Mouse (Mus musculus) testis, adult 2 months (tissue): ENCODE measurements around the gene Flrt1. TPM values are rescaled to one million over a fixed set of nuclear protein-coding genes. Genes with fewer than 3 reads are reported as not detected.

ENCODE experiments used
- H3K27ac ChIP-seq: fragments of 200-500 bp; 2 replicates; pipeline ENCODE4 v1.5.1; 2012; ENCODE audit warnings: low read depth, low read length; ENCODE audit not compliant: control insufficient read depth, insufficient read depth
- H3K27me3 ChIP-seq: fragments of 200-500 bp; 2 replicates; pipeline ENCODE4 v1.6.1; 2012; ENCODE audit warnings: mild to moderate bottlenecking, low read length, moderate library complexity; ENCODE audit not compliant: control insufficient read depth, insufficient read depth
- H3K36me3 ChIP-seq: fragments of 200-500 bp; 2 replicates; pipeline ENCODE4 v1.6.1; 2012; ENCODE audit warnings: mild to moderate bottlenecking, low read length; ENCODE audit not compliant: control insufficient read depth, insufficient read depth
- H3K4me1 ChIP-seq: fragments of 200-500 bp; 2 replicates; pipeline ENCODE4 v1.6.1; 2012; ENCODE audit warnings: low read length; ENCODE audit not compliant: control insufficient read depth, insufficient read depth
- H3K4me3 ChIP-seq: fragments of 200-500 bp; 2 replicates; pipeline ENCODE4 v1.5.1; 2012; ENCODE audit warnings: low read depth, mild to moderate bottlenecking, low read length, moderate library complexity, mixed read lengths; ENCODE audit not compliant: control insufficient read depth
- CTCF ChIP-seq: fragments of 200-500 bp; IDR thresholded peaks from 2 replicates; pipeline ENCODE4 v1.5.1; 2012; ENCODE audit warnings: low read depth, mild to moderate bottlenecking, inconsistent platforms, low read length, moderate library complexity; ENCODE audit not compliant: control insufficient read depth, insufficient read depth, insufficient replicate concordance
- POLR2A ChIP-seq: fragments of 200-500 bp; IDR thresholded peaks from 2 replicates; pipeline ENCODE4 v1.6.1; 2012; ENCODE audit warnings: low read depth, mild to moderate bottlenecking, inconsistent platforms, low read length, moderate library complexity; ENCODE audit not compliant: control insufficient read depth
- polyA plus RNA-seq: library from polyadenylated mRNA; depleted of rRNA; stranded (reverse); fragments of >200 nt; gene quantifications from 2 replicates; pipeline ENCODE4 v1.2.3, GENCODE M21; 2012; rRNA removed

The Flrt1 gene
- 2.3 and 3.1 TPM in 2 replicates for polyA plus RNA-seq

DNA sequence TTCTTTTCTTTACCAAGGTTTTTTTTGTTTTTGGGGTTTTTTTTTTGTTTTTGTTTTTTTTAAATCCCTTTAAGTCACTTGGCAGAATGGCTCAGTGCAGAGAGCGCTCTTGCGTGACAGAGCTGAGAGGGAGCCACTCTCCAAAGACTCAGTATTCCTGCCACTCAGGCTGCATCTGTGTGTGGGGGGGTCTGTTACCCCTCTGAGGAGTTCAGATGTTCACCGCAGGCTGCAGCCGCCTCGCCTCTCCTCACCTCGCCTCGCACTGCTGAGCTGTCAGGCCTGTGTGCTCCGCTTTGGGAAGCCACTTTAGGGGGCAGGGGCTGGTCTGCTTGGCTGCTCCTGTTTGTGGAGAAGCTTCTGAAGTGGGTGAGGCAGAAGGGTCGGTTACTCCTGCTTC is at the start of gene Flrt1:
Gene Flrt1, minus strand, starts transcription at position 186 of the 400 bp plus-strand sequence.
- Histone ChIP-seq H3K27ac (no peak within 1 kb of the TSS), H3K27me3 (no peaks in the 10 kb centered on the region), H3K4me3 (no peak within 1 kb of the TSS), H3K36me3 (no peaks in the 10 kb centered on the region), H3K4me1 (no peaks in the 10 kb centered on the region)
- TF ChIP-seq POLR2A (no peak), CTCF (no peak)

DNA sequence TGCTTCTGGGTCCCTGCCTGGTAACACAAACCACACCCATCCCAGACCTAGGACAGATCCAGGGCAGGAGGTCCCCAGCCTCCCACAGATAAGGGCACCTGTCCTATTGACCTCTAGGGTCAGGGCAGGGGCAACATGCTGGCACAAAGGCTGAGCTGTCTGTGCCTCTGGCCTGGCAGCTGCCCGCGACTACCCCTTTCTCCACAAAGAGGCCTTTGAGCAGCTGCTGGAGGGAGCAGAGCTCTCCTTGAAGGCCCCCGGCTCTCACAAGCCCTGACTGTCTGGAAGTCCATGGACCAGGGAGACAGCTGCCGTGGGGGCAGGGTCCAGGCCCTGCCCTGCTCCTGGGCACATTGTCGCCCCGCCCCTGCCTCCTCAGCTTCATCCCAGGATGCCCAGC is 49.7 kb upstream of the Flrt1 start:
- Histone ChIP-seq H3K4me1 (peaks cover 15% of the 10 kb centered on the region), H3K4me3 (no peak overlapping the region), H3K27ac (no peak overlapping the region), H3K36me3 (no peaks in the 10 kb centered on the region), H3K27me3 (no peaks in the 10 kb centered on the region)
- TF ChIP-seq CTCF (no peak), POLR2A (no peak)

- TF ChIP-seq CTCF (no peak), POLR2A (no peak)
- H3K4me3 ChIP-seq, result no peak overlapping the region
- no peaks in the 10 kb centered on the region for H3K36me3 ChIP-seq
- peaks cover 15% of the 10 kb centered on the region for H3K4me1 ChIP-seq
- H3K27me3 ChIP-seq, result no peaks in the 10 kb centered on the region
- no peak overlapping the region for H3K27ac ChIP-seq
Measured at GRCm38 (mm10) chr19:7153232-7153631, 47.7 kb upstream of the Flrt1 start.

DNA sequence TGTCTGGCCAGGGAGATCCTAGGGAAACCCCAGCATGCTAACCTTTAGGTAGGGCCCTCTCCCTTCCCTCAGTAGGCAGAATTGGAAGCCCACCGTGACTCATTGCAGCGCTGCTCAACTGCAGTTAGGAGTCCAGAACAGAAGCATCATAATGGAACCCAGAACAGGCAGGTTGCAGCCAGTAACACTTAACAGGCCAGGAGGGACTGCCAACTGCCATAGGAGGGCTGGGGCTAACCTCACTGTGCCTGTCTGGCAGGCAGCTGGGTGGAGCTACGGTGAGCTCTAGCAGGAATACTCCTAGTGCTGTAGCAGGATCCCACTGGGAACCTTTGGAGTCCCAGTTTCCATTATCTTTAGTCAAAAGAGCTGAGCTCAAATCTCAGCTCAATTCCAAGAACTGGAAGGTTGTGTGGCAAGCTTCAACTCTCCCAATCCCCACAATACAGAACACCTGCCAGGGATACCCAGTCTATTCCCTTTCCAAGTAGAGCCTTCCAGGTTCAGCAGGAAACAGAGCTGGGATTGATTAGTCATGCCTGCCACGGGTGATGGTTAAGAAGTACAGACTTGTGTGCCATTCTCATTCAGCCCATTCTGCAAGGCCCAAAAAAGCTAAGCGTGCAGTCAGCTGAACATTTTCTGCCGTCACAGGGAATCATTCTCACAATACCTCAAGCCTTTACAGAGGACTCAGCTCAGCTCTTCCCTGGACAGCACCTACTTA is 46.6 kb upstream of the Flrt1 start:
- H3K27ac ChIP-seq, result no peak overlapping the region
- TF ChIP-seq CTCF (no peak), POLR2A (no peak)
- H3K27me3 ChIP-seq, result no peaks in the 10 kb centered on the region

GRCm38 (mm10) chr19:7151300-7151926 is 45.9 kb upstream of the Flrt1 start:
- Histone ChIP-seq H3K36me3 (no peaks in the 10 kb centered on the region), H3K27me3 (no peaks in the 10 kb centered on the region), H3K27ac (no peak overlapping the region), H3K4me3 (no peak overlapping the region), H3K4me1 (peaks cover 15% of the 10 kb centered on the region)
- TF ChIP-seq CTCF (no peak), POLR2A (no peak)

More for the DNA sequence above, 46.6 kb upstream of the Flrt1 start:
- Histone ChIP-seq H3K36me3 (no peaks in the 10 kb centered on the region), H3K4me3 (no peak overlapping the region), H3K4me1 (peaks cover 15% of the 10 kb centered on the region)

DNA sequence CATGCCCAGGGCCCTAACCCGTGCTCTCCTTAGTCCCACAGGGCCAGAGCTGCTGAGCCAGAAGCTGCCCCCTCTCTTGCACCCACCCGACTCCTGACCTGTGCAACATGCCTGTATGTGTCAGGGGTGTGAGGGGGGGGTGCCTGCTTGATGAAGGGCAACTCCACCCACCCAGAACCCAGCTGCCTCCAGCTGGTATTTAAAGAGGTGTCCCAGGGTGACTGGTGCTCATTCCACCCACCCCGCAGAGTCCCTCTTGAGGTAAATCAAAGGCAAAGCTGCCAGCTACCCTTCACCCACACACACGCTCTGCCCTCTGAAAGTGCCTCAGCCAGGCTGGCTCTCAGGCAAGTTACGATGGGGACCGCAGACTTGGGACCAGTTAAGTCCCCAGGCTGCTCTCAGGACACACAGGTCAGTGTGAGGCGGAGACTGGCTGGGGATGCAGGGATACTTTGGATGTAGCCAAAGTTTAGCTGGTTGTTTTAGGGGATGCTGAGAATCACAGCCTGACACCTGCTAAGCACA is 43.7 kb upstream of the Flrt1 start:
- Histone ChIP-seq H3K27ac (no peak overlapping the region), H3K27me3 (no peaks in the 10 kb centered on the region), H3K4me1 (peaks cover 16% of the 10 kb centered on the region), H3K4me3 (no peak overlapping the region), H3K36me3 (no peaks in the 10 kb centered on the region)
- TF ChIP-seq CTCF (no peak), POLR2A (no peak)

- Histone ChIP-seq H3K4me3 (no peak overlapping the region), H3K4me1 (peaks cover 20% of the 10 kb centered on the region), H3K36me3 (no peaks in the 10 kb centered on the region), H3K27ac (no peak overlapping the region), H3K27me3 (no peaks in the 10 kb centered on the region)
- TF ChIP-seq CTCF, result no peak
- TF ChIP-seq POLR2A, result no peak
Measured at GRCm38 (mm10) chr19:7148541-7149085, 43.1 kb upstream of the Flrt1 start.
